Mouse (Mus musculus) activated CD4-positive, CD25-positive, alpha-beta regulatory T cell (primary cell): ENCODE data around the gene Olfr1461. TPM values are rescaled to one million over a fixed set of nuclear protein-coding genes. Genes with fewer than 3 reads are reported as not detected.

Experiments
- polyA plus RNA-seq, 2 experiments: library from polyadenylated mRNA; unstranded; fragments of 100-300 nt; shearing (Covaris generic); gene quantifications; one replicate each; pipeline ENCODE4 v1.2.1; 2017

Olfr1461 gene
- polyA plus RNA-seq, result not detected

GRCm38 (mm10) chr19:13162700-13163099 is at the start of gene Olfr1461:
TSS of gene Olfr1461 (plus strand) at chr19:13163000.

GRCm38 (mm10) chr19:13149449-13149848 is 13.4 kb upstream of the Olfr1461 start, which contains the start of gene Olfr1459:
TSS of gene Olfr1459 (minus strand) at chr19:13149549.

GRCm38 (mm10) chr19:13185434-13185833 is 22.6 kb downstream of the Olfr1461 start, which contains the start of gene Olfr1462:
TSS of gene Olfr1462 (plus strand) at chr19:13185734.

Other genes starting within 250 kb of the Olfr1461 start
- gene Olfr1448, start 238.6 kb upstream of the Olfr1461 start, polyA plus RNA-seq, result under 1 TPM in 1 of 2 experiments, not detected in 1; 0.10 TPM
- not detected for gene Olfr1449, start 232.2 kb upstream of the Olfr1461 start, polyA plus RNA-seq
- not detected for gene Olfr1450, start 212.7 kb upstream of the Olfr1461 start, polyA plus RNA-seq
- under 1 TPM in 1 of 2 experiments, not detected in 1; 0.80 TPM for gene Olfr1451, start 168.0 kb upstream of the Olfr1461 start, polyA plus RNA-seq
- gene Olfr1453, start 134.7 kb upstream of the Olfr1461 start, polyA plus RNA-seq, result not detected
- gene Olfr1454, start 102.4 kb upstream of the Olfr1461 start, polyA plus RNA-seq, result not detected
- under 1 TPM in 1 of 2 experiments, not detected in 1; 0.32 TPM for gene Olfr1457, start 65.1 kb upstream of the Olfr1461 start, polyA plus RNA-seq
- not detected for gene Olfr1458, start 56.2 kb upstream of the Olfr1461 start, polyA plus RNA-seq
- gene Olfr1459, start 13.5 kb upstream of the Olfr1461 start, polyA plus RNA-seq, result under 1 TPM in 1 of 2 experiments, not detected in 1; 0.15 TPM
- not detected for gene Olfr1462, start 22.7 kb downstream of the Olfr1461 start, polyA plus RNA-seq
- gene Olfr1463, start 68.3 kb downstream of the Olfr1461 start, polyA plus RNA-seq, result not detected
- gene Olfr1465, start 152.5 kb downstream of the Olfr1461 start, polyA plus RNA-seq, result not detected
- gene Olfr1466, start 175.9 kb downstream of the Olfr1461 start, polyA plus RNA-seq, result not detected
- gene Olfr1467, start 199.2 kb downstream of the Olfr1461 start, polyA plus RNA-seq, result not detected
- gene Olfr1469, start 244.8 kb downstream of the Olfr1461 start, polyA plus RNA-seq, result under 1 TPM in 1 of 2 experiments, not detected in 1; 0.05 TPM